In genomic region chr2:73295023-73295422, GRCm38 (mm10) we compare ENCODE assay signal across 25 mouse cellular contexts. TPM values are rescaled to one million over a fixed set of nuclear protein-coding genes. Genes with fewer than 3 reads are reported as not detected.
DNase-seq lines count a peak whose midpoint lies in the region; ATAC-seq and TF ChIP-seq lines count a peak whose summit lies in the region.
"Had no signal": no experiment of that assay in that cellular context is flagged by ENCODE, and none has a peak within 500 bp of the region (broad histone marks: within the 10 kb centered on the region; RNA-seq: fewer than 3 reads in every experiment).

No protein-coding gene starts in this region.

- no peak for TF ChIP-seq EP300 in liver, postnatal 0 days (IDR thresholded peaks at IDR 0.05; ENCODE audit: low read depth)

- no peak for TF ChIP-seq CTCF in liver, postnatal 0 days (IDR thresholded peaks at IDR 0.05; ENCODE audit: low read depth)
- TF ChIP-seq CTCF in forebrain, postnatal 0 days (IDR thresholded peaks at IDR 0.05; ENCODE audit: low read depth) = no peak

- no peaks in the 10 kb centered on the region for H3K27me3 ChIP-seq in liver, postnatal 0 days (ENCODE audit: insufficient read depth, low read length)
- no peaks in the 10 kb centered on the region for H3K27me3 ChIP-seq in liver, embryonic 12.5 days (replicated peaks)
- no peaks in the 10 kb centered on the region for H3K27me3 ChIP-seq in liver, embryonic 16.5 days (ENCODE audit: control insufficient read depth, insufficient read depth, low read depth, low read length)
- H3K27me3 ChIP-seq in forebrain, postnatal 0 days (ENCODE audit: insufficient read depth, low read length) = no peaks in the 10 kb centered on the region
- H3K27me3 ChIP-seq: CH12.LX; embryonic facial prominence, embryonic 12.5 days; forebrain, embryonic 13.5 days; forebrain, embryonic 15.5 days; Patski had no signal

- DNase-seq in liver = peak; percentile 8
- DNase-seq in liver, postnatal 0 days = no peak
- DNase-seq in forebrain, postnatal 0 days = no peak
- no peak for DNase-seq in kidney, postnatal 25 days
- DNase-seq: adrenal gland, adult 8-10 months; adrenal gland, postnatal 14 days; adrenal gland, postnatal 36 days; B cell, adult 2 months; cerebellum, adult 11-12 months; cerebellum, adult 2 months; cerebellum, adult 9-10 months; cerebellum, postnatal 10 days; cerebellum, postnatal 25 days had no signal

- no peak for ATAC-seq in liver, postnatal 0 days
- peak; percentile 59 for ATAC-seq in liver, embryonic 12.5 days
- peak; percentile 47; the same call in 1 of the 2 replicates for ATAC-seq in liver, embryonic 16.5 days (ENCODE audit: low read depth)
- no peak for ATAC-seq in forebrain, postnatal 0 days
- no peak for ATAC-seq in CD4-positive, CD25-positive, alpha-beta regulatory T cell, adult 4 months
- ATAC-seq: activated CD4-positive, CD25-positive, alpha-beta regulatory T cell, adult 4 months; forebrain, embryonic 13.5 days; forebrain, embryonic 15.5 days; Patski had no signal

- H3K4me3 ChIP-seq in liver, postnatal 0 days (ENCODE audit: low read depth, low read length) = no peak overlapping the region
- H3K4me3 ChIP-seq in liver, embryonic 12.5 days = no peak overlapping the region
- no peak overlapping the region for H3K4me3 ChIP-seq in liver, embryonic 16.5 days (ENCODE audit: low read depth, low read length)
- H3K4me3 ChIP-seq in forebrain, postnatal 0 days (ENCODE audit: low read depth, low read length) = no peak overlapping the region
- H3K4me3 ChIP-seq: embryonic facial prominence, embryonic 10.5 days; embryonic facial prominence, embryonic 12.5 days; forebrain, embryonic 13.5 days; forebrain, embryonic 15.5 days had no signal

- 62% methylated on average over 7 of the region's 7 CpGs for WGBS in liver, postnatal 0 days (ENCODE audit: insufficient replicate concordance)
- WGBS in liver, embryonic 12.5 days (ENCODE audit: insufficient replicate concordance) = 53% methylated on average over 7 of the region's 7 CpGs
- WGBS in liver, embryonic 16.5 days (ENCODE audit: insufficient replicate concordance) = 42% methylated on average over 7 of the region's 7 CpGs
- WGBS in forebrain, postnatal 0 days = 85% methylated on average over 7 of the region's 7 CpGs

- H3K4me2 ChIP-seq in liver, postnatal 0 days (ENCODE audit: low read depth, low read length) = no peak overlapping the region
- H3K4me2 ChIP-seq in liver, embryonic 12.5 days = no peak overlapping the region
- H3K4me2 ChIP-seq in liver, embryonic 16.5 days (ENCODE audit: low read depth, low read length) = no peak overlapping the region
- H3K4me2 ChIP-seq in forebrain, postnatal 0 days (ENCODE audit: low read depth) = no peak overlapping the region
- H3K4me2 ChIP-seq: embryonic facial prominence, embryonic 12.5 days; forebrain, embryonic 13.5 days; forebrain, embryonic 15.5 days had no signal

- H3K9ac ChIP-seq in liver, postnatal 0 days (replicated peaks) = no peak overlapping the region
- H3K9ac ChIP-seq in liver, embryonic 12.5 days = no peak overlapping the region
- no peak overlapping the region for H3K9ac ChIP-seq in liver, embryonic 16.5 days (ENCODE audit: low read depth, low read length)
- H3K9ac ChIP-seq in forebrain, postnatal 0 days = no peak overlapping the region
- H3K9ac ChIP-seq: embryonic facial prominence, embryonic 12.5 days; forebrain, embryonic 13.5 days; forebrain, embryonic 15.5 days had no signal

- H3K27ac ChIP-seq in liver, postnatal 0 days (ENCODE audit: low read depth) = no peak overlapping the region
- H3K27ac ChIP-seq in liver, embryonic 12.5 days = 0 out of 2 replicates have a peak overlapping the region, but pooled peaks have one; percentile 48
- H3K27ac ChIP-seq in liver, embryonic 16.5 days (ENCODE audit: low read length) = no peak overlapping the region
- no peak overlapping the region for H3K27ac ChIP-seq in forebrain, postnatal 0 days (ENCODE audit: low read depth, low read length)
- H3K27ac ChIP-seq: embryonic facial prominence, embryonic 10.5 days; embryonic facial prominence, embryonic 12.5 days; forebrain, embryonic 13.5 days; forebrain, embryonic 15.5 days had no signal

- H3K4me1 ChIP-seq in liver, postnatal 0 days (ENCODE audit: insufficient read depth) = no peaks in the 10 kb centered on the region
- peaks cover 30% of the 10 kb centered on the region for H3K4me1 ChIP-seq in liver, embryonic 12.5 days
- H3K4me1 ChIP-seq in liver, embryonic 16.5 days (ENCODE audit: control insufficient read depth, low read depth, low read length) = peaks cover 6% of the 10 kb centered on the region
- no peaks in the 10 kb centered on the region for H3K4me1 ChIP-seq in forebrain, postnatal 0 days (ENCODE audit: insufficient read depth)
- H3K4me1 ChIP-seq: embryonic facial prominence, embryonic 10.5 days; embryonic facial prominence, embryonic 12.5 days; forebrain, embryonic 13.5 days; forebrain, embryonic 15.5 days had no signal

- H3K36me3 ChIP-seq in liver, postnatal 0 days (replicated peaks; ENCODE audit: insufficient read depth, low read length) = peaks cover 49% of the 10 kb centered on the region
- H3K36me3 ChIP-seq in liver, embryonic 12.5 days = peaks cover 79% of the 10 kb centered on the region
- H3K36me3 ChIP-seq in liver, embryonic 16.5 days (ENCODE audit: control insufficient read depth, insufficient read depth) = peaks cover 20% of the 10 kb centered on the region; the same call in 1 of the 2 replicates
- peaks cover 31% of the 10 kb centered on the region for H3K36me3 ChIP-seq in forebrain, postnatal 0 days (ENCODE audit: insufficient read depth)

- no peaks in the 10 kb centered on the region for H3K9me3 ChIP-seq in liver, postnatal 0 days (ENCODE audit: low read length)
- no peaks in the 10 kb centered on the region for H3K9me3 ChIP-seq in liver, embryonic 12.5 days (replicated peaks)
- no peaks in the 10 kb centered on the region for H3K9me3 ChIP-seq in liver, embryonic 16.5 days (replicated peaks; ENCODE audit: control insufficient read depth, low read length)
- no peaks in the 10 kb centered on the region for H3K9me3 ChIP-seq in forebrain, postnatal 0 days (ENCODE audit: low read length)
- H3K9me3 ChIP-seq: embryonic facial prominence, embryonic 10.5 days; embryonic facial prominence, embryonic 12.5 days; forebrain, embryonic 13.5 days; forebrain, embryonic 15.5 days; G1E had no signal

RNA-seq across cellular contexts. Expression of gene Scrn3, which starts 17.4 kb away (rescaled TPM):
- polyA plus RNA-seq in liver, postnatal 0 days (2015; fragmentation: Nextera tagmentation; extraction: Ambion mirVana) = 20.5 and 21.9 TPM in 2 replicates
- polyA plus RNA-seq in liver, embryonic 12.5 days (2016; fragmentation: Nextera tagmentation; extraction: Ambion mirVana) = 27.1 and 28.3 TPM in 2 replicates
- polyA plus RNA-seq in liver, embryonic 16.5 days (2015; fragmentation: Nextera tagmentation; extraction: Ambion mirVana) = 30.1 and 31.0 TPM in 2 replicates
- 5.1 and 6.8 TPM in 2 replicates for total RNA-seq in forebrain, postnatal 0 days (2014; rRNA removed)
- 4.5 and 5.3 TPM in 2 replicates for polyA plus RNA-seq in forebrain, postnatal 0 days (2015; fragmentation: Nextera tagmentation; extraction: Ambion mirVana)
- polyA plus RNA-seq in CD4-positive, CD25-positive, alpha-beta regulatory T cell, adult 4 months (2017; shearing (Covaris generic)) = 10 to 100 TPM; 11.4 to 11.5 TPM

RNA-seq across cellular contexts. Expression of gene Cir1, which starts 17.5 kb away (rescaled TPM):
- 18.4 and 21.4 TPM in 2 replicates for polyA plus RNA-seq in liver, postnatal 0 days (2015; fragmentation: Nextera tagmentation; extraction: Ambion mirVana)
- polyA plus RNA-seq in liver, embryonic 12.5 days (2016; fragmentation: Nextera tagmentation; extraction: Ambion mirVana) = 17.4 and 19.1 TPM in 2 replicates
- 20.3 and 21.9 TPM in 2 replicates for polyA plus RNA-seq in liver, embryonic 16.5 days (2015; fragmentation: Nextera tagmentation; extraction: Ambion mirVana)
- total RNA-seq in forebrain, postnatal 0 days (2014; rRNA removed) = 9.5 and 10.6 TPM in 2 replicates
- polyA plus RNA-seq in forebrain, postnatal 0 days (2015; fragmentation: Nextera tagmentation; extraction: Ambion mirVana) = 29.3 and 30.3 TPM in 2 replicates
- 10 to 100 TPM; 18.1 to 29.4 TPM for polyA plus RNA-seq in CD4-positive, CD25-positive, alpha-beta regulatory T cell, adult 4 months (2017; shearing (Covaris generic))

RNA-seq across cellular contexts. Expression of gene Sp9, which starts 23.3 kb away (rescaled TPM):
- not detected in 2 replicates for polyA plus RNA-seq in liver, postnatal 0 days (2015; fragmentation: Nextera tagmentation; extraction: Ambion mirVana)
- not detected in 2 replicates for polyA plus RNA-seq in liver, embryonic 12.5 days (2016; fragmentation: Nextera tagmentation; extraction: Ambion mirVana)
- polyA plus RNA-seq in liver, embryonic 16.5 days (2015; fragmentation: Nextera tagmentation; extraction: Ambion mirVana) = not detected in 2 replicates
- total RNA-seq in forebrain, postnatal 0 days (2014; rRNA removed) = 12.8 and 18.1 TPM in 2 replicates
- 7.7 and 9.8 TPM in 2 replicates for polyA plus RNA-seq in forebrain, postnatal 0 days (2015; fragmentation: Nextera tagmentation; extraction: Ambion mirVana)
- not detected for polyA plus RNA-seq in CD4-positive, CD25-positive, alpha-beta regulatory T cell, adult 4 months (2017; shearing (Covaris generic))
- total RNA-seq: adrenal gland, adult 18-20 months; adrenal gland, adult 8-10 months; adrenal gland, postnatal 14 days; adrenal gland, postnatal 36 days had no signal
- polyA plus RNA-seq: activated CD4-positive, CD25-positive, alpha-beta regulatory T cell, adult 4 months; Patski had no signal

Comparison
In these comparisons a context has a peak if more than half of its experiments do, and no peak if none do; other contexts are left out.
1. ATAC-seq: peak in liver, embryonic 12.5 days (single experiment) and liver, embryonic 16.5 days (single experiment); none in liver, postnatal 0 days (single experiment), forebrain, postnatal 0 days (single experiment) and CD4-positive, CD25-positive, alpha-beta regulatory T cell, adult 4 months (single experiment).